Mouse (Mus musculus) thymus, postnatal 10 days (tissue): Measurements from ENCODE around the gene Nit2.
"Not testable (repeated sequence)": the region's sequence is repeated elsewhere in the genome, so short reads cannot be mapped to it uniquely, and the experiment has no call there.

ENCODE experiments used
- DNase-seq, 2 experiments: peaks; one replicate each; pipeline ENCODE4 v3.0.0; 2021; ENCODE audit warnings: low spot score in 2 of 2

The Nit2 gene

GRCm38 (mm10) chr16:57166611-57167513 is at the start of gene Nit2:
Gene Nit2, minus strand, starts transcription at chr16:57167341.
- DNase-seq = peak; percentile 91 to 98

- DNase-seq = no peak
These were observed 48.8 kb upstream of the Nit2 start for GRCm38 (mm10) chr16:57215957-57216356.

- DNase-seq = no peak
These were observed 43.9 kb upstream of the Nit2 start for GRCm38 (mm10) chr16:57211037-57211436.

- no peak for DNase-seq
These were observed 41.2 kb upstream of the Nit2 start for GRCm38 (mm10) chr16:57208342-57208741.

DNA sequence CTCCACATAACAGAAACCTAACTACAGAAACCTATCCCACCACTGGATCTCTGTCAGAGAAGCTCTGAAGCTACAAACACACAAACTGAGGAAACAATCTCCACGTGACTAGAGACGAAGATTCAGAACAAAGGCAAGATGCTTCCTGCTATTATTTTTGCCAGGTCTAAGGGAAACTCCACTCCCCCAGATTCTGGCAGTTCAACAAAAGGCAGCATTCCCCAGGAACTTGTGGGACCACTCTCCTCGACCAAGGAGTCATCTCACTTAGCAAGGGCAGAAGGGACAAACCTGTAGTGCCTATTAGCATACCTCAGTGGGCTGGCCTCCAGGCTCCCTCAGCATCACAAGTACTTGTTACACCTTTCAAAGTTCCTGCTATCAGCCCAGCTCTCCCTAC is 30.1 kb upstream of the Nit2 start:
- no peak for DNase-seq

DNA sequence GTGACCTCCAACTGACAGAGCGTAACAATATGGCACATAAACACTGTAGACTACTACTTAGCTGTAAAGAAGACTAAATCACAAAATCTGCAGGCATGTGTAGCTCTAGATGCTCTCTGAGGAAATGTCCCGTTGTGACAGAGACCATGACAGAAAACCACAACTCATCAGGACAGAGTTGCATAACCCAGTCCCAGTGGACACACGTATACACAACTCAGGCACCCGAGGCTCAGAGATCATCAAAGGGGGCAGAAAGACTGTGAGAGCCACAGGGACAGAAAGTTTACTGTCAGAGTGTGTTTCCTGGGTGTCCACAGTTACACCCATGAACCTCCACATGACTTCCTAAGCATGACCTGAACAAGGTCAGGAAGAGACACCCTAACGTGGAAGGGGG is 29.4 kb upstream of the Nit2 start:
- DNase-seq = no peak

DNA sequence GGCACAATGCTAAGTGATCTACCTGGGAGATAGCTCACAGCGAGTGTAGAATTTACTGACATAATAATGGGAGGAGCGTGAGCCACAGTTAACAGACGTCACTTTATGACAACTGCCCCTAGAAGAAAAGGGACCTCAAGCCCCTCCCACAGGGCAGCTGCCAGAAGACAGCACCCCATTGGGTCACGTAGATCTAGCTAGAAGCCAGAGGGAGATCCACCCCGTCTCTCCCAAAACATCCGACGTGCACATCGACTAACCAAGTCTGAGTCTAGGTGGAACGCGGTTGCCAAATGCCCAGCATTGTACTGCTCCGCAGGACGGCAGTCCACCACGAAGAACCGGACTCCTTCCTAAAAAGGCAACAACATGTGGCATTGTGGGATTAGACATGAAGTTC is 24.1 kb upstream of the Nit2 start:
- DNase-seq = no peak

GRCm38 (mm10) chr16:57190390-57190789 is 23.2 kb upstream of the Nit2 start:
- no peak for DNase-seq

- DNase-seq = no peak
These were observed 22.4 kb upstream of the Nit2 start for GRCm38 (mm10) chr16:57189493-57189892.

DNA sequence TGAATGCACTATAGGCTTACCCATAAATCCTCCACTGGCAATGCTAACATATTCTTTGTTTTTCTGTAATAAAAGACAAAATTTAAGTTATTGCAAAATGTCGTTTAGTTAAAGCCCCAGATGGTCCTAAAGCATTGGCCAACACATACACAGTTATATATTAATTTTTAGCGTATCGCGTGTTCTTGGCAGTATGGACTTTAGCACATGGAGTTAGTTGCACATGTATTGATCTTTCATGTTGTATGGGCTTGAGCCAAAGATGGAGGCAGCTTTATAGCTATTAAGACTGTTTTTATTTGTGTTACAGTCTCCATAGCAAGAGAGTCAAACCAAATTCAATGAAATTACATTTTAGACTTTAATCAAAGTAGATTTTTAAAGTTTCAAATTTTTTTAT is 19.5 kb upstream of the Nit2 start:
- no peak for DNase-seq

GRCm38 (mm10) chr16:57182037-57182436 is 14.9 kb upstream of the Nit2 start:
- DNase-seq = no peak

DNA sequence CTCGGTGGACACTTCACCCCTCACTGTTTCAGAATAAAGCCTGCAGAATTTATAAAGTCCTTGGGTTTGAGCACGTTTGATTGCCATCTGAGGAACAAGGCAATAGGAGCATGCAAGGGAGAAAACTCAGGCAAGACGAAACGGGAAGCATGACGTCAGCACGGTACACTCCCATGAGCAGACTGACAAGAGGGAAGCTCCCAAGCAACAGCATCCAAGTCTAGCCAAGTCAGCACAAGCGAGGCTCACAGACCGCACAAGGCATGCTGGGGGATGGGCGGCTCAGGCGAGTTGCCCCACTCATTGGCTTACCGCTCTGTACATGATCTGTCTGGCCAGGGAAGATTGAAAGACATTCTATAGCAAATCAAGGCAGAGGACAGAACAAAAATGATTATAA is 14.0 kb upstream of the Nit2 start:
- DNase-seq = no peak

DNA sequence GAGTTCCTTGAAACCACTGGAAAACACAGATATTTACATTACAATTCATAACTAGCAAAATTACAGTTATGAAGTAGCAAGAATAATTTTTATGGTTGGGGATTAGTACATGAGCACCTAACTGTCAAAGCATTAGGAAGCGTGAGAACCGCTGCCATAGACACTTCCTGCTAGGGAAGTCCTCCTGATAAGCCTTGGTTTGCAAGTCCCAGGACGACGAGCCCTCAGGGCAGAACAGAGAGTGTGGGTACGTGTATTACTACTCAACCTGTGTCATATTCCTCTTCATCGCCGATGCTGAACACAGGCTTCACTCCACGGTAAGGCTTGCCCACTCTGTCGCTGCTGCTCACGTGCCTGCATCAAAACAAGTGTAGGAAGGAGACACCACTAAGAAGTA is 10.5 kb upstream of the Nit2 start:
- DNase-seq = no peak

GRCm38 (mm10) chr16:57177254-57177653 is 10.1 kb upstream of the Nit2 start:
- DNase-seq = peak; percentile 20 to 49

- no peak for DNase-seq
These were observed 9.1 kb upstream of the Nit2 start for GRCm38 (mm10) chr16:57176276-57176675.

- no peak for DNase-seq
These were observed 8.6 kb upstream of the Nit2 start for GRCm38 (mm10) chr16:57175751-57176150.

DNA sequence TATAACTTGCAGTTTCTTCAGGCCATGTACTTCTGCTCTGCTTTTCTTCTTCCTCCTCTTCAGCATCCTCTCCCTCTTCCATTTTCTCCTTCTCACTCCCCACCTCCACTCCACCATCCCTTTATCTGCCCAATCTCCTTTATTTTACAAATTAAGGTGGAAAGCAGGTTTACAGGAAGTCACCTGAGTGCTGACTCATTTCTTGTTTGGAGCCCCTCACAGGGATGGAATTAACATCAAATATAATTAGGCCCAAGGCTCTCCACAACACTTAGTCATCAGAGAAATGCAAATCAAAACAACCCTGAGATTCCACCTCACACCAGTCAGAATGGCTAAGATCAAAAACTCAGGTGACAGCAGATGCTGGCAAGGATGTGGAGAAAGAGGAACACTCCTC is 7.3 kb upstream of the Nit2 start:
- DNase-seq = not testable (repeated sequence)

- DNase-seq = no peak
These were observed 4.4 kb upstream of the Nit2 start for GRCm38 (mm10) chr16:57171570-57171969.

DNA sequence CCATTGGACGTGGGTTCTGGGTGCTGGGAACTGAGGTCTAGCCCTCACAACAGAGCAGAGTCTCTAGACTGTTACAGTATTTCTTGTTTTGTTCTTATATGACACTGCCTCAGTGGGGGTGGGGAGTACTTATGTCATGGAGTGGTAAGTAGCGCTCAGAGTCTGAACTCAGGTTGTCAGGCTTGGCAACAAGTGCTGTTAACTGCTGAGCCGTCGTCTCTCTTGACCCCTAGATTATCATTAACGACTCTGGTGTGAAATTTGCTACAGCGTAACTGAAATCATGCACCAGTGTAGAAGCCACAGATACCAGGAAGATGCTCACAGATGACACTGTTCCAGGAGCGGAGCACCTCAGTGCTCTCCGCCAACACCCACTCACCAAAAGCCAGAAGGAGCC is 4.0 kb upstream of the Nit2 start:
- DNase-seq = no peak

- no peak for DNase-seq
These were observed 1.1 kb upstream of the Nit2 start for GRCm38 (mm10) chr16:57168236-57168635.

- DNase-seq = no peak
These were observed 372 bp upstream of the Nit2 start for GRCm38 (mm10) chr16:57167514-57167912.

DNA sequence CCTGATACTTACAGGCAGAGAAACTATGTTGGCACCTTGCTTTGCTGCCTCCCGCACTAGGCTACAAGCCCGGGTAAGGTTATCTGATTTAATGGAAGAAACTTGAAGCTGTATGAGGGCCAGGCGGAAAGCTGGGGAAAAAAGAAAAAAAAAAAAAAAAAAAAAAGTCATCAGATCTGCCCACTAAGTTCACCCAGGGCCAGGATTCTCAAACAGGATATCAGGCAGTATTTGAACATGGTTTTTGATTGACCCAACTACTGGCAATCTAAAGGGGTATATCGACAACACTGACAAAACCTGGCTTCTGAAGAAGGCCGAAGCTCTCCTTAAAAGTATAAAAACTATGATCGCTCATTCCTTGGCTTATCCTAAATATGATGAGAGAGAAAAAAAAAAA is 1.1 kb downstream of the Nit2 start:
- DNase-seq = no peak

- DNase-seq = no peak
These were observed 2.0 kb downstream of the Nit2 start for GRCm38 (mm10) chr16:57165157-57165556.

DNA sequence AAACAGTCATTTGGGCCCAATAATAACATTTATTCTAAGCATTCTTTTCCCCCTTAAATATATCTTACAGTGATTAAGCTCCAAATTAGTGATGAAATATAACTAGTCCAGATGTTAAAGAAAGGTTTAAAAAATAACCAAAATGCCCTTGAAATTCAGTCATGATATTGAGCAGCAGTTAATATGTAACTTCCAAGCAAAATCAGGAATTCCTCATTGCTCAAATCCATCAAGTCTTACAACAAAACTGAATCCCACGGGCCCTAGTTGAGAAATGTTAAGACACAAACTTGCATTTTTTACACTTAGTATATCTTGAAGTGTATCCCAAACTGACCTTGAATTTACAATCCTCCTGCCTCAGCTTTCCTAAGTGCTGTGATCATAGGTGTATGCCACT is 3.4 kb downstream of the Nit2 start:
- DNase-seq = no peak
